Mouse (Mus musculus): Measurements from ENCODE around the gene Zfp169. TPM values are rescaled to one million over a fixed set of nuclear protein-coding genes. Genes with fewer than 3 reads are reported as not detected.

The Zfp169 gene
- 3.8 TPM for polyA plus RNA-seq (2014; fragmentation: Illumina TruSeq; extraction: RNeasy Lipid Tissue Mini Kit (QIAGEN cat#74804); ENCODE audit: low read depth, low replicate concordance)

DNA sequence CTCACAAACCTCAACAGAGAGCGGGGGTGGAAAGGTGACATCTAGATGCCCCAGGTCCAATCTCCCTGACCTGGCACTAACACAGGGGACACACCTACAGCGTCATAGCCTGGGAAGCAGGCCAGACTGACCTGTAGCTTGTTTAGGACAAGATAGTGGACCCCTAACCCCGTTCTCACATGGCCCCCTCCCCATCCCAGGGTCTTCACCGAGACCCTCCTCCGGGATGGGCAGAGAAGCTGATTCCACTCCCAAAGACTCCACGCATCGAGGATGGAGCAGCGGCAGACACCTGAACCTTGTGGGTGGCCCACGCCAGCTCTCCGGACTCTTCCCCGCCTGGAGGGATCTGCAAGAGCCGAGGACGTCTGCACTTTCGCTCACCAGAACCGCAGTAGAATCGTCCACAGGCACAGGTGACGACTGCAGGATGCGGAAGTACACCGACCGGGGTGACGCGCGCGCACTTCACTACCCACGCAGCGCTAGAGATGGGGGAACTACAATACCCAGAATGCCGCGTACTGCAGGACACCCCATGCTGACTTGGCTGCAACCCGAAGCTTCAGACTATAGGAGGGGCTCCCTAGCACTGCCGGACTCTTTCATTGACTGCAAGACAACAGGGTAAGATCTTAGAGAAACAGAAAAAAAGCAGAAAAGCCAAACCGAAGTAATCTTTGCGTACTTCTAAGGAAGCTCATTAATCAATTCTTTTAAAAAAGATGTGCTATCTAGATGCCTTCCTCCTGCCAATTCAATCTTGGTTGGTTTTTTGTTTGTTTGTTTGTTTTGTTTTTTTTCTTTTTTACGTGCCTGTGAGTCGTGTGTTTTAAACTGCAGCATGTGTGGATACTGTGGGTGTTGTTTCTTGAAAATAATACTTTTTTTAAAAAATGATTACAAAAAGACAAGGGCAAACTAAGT, at the start of gene Zfp169, which contains the start of gene A830005F24Rik:
Zfp169 (minus strand) TSS at position 449 of the 927 bp plus-strand sequence.
A830005F24Rik (plus strand) TSS at position 568 of the 927 bp plus-strand sequence.

Other genes with a start within 250 kb of the Zfp169 start
- not detected for gene A830005F24Rik, start 119 bp upstream of the Zfp169 start, polyA plus RNA-seq (2014; fragmentation: Illumina TruSeq; extraction: RNeasy Lipid Tissue Mini Kit (QIAGEN cat#74804); ENCODE audit: low read depth, low replicate concordance)
- gene Ptpdc1, start 112.2 kb upstream of the Zfp169 start, polyA plus RNA-seq (2014; fragmentation: Illumina TruSeq; extraction: RNeasy Lipid Tissue Mini Kit (QIAGEN cat#74804); ENCODE audit: low read depth, low replicate concordance) = 18.9 TPM
- not detected for gene Barx1, start 149.5 kb upstream of the Zfp169 start, polyA plus RNA-seq (2014; fragmentation: Illumina TruSeq; extraction: RNeasy Lipid Tissue Mini Kit (QIAGEN cat#74804); ENCODE audit: low read depth, low replicate concordance)

All from kidney, adult 10 weeks (tissue).